ENCODE assay signal across 10 mouse cellular contexts in the genomic region with DNA sequence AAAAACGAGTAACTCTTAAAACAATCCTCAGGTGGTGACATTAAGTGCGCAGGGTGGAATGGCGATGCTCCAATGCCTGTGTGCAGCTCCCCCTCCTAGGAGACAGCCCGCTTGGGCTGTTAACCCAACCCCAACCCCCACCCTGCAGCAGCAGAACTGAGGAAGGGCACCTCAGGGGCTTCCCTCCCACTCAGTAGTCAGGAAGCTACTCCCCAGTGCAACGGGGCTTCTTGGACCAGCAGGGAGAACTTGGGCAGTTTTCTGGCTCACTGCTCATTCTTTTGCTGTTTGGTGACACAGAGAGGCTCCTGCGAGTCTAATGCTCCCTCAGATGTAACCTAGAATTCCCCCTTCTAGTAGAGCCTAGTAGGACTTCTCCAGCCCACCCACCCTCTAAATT. TPM values are rescaled to one million over a fixed set of nuclear protein-coding genes. Genes with fewer than 3 reads are reported as not detected.
DNase-seq lines count a peak whose midpoint lies in the region; ATAC-seq and TF ChIP-seq lines count a peak whose summit lies in the region.
"Had no signal": no experiment of that assay in that cellular context is flagged by ENCODE, and none has a peak within 500 bp of the region (broad histone marks: within the 10 kb centered on the region; RNA-seq: fewer than 3 reads in every experiment).

No protein-coding gene starts in this region.

- intact Hi-C loops in left cerebral cortex, adult 2 months (cut with DNase I), result no loop called here

- no peak for TF ChIP-seq CTCF in left cerebral cortex, adult 2 months (IDR thresholded peaks at IDR 0.05)

- peak; percentile 52 for ATAC-seq in kidney, embryonic 15.5 days (replicated peaks; ENCODE audit: low FRiP score)
- 0 out of 2 replicates have a peak, but pooled peaks have one; percentile 12 for ATAC-seq in embryonic facial prominence, embryonic 12.5 days (ENCODE audit: insufficient number of reproducible peaks, insufficient read depth, low FRiP score, low TSS enrichment)
- ATAC-seq in hindbrain, embryonic 14.5 days (ENCODE audit: low FRiP score), result no peak
- no peak for ATAC-seq in midbrain, embryonic 16.5 days

- H3K4me1 ChIP-seq in kidney, embryonic 15.5 days, result peaks cover 44% of the 10 kb centered on the region
- peaks cover 42% of the 10 kb centered on the region for H3K4me1 ChIP-seq in embryonic facial prominence, embryonic 12.5 days
- H3K4me1 ChIP-seq in hindbrain, embryonic 14.5 days (replicated peaks; ENCODE audit: control insufficient read depth, insufficient read depth, low read length), result peaks cover 31% of the 10 kb centered on the region
- peaks cover 25% of the 10 kb centered on the region for H3K4me1 ChIP-seq in midbrain, embryonic 16.5 days (ENCODE audit: control insufficient read depth, insufficient read depth, low read length)

- DNase-seq in kidney, postnatal 4 days, result no peak
- peak; percentile 27 for DNase-seq in hindbrain, embryonic 14.5 days (ENCODE audit: low spot score)
- DNase-seq in left cerebral cortex, adult 18-20 months (ENCODE audit: low spot score in 2 of 2), result no peak
- DNase-seq in frontal cortex, postnatal 14 days (ENCODE audit: low spot score in 2 of 2), result no peak
- DNase-seq in left cerebral cortex, adult 2 months (ENCODE audit: extremely low spot score in 1 of 2, low spot score in 2 of 2), result no peak
- DNase-seq: kidney, postnatal 25 days had no signal

- H3K27ac ChIP-seq in kidney, embryonic 15.5 days, result peak overlapping the region; percentile 87
- H3K27ac ChIP-seq in embryonic facial prominence, embryonic 12.5 days, result peak overlapping the region; percentile 91
- H3K27ac ChIP-seq in hindbrain, embryonic 14.5 days, result peak overlapping the region; percentile 59
- peak overlapping the region; percentile 61 for H3K27ac ChIP-seq in midbrain, embryonic 16.5 days (ENCODE audit: low read length)
- H3K27ac ChIP-seq in left cerebral cortex, adult 2 months, result no peak overlapping the region

- H3K27me3 ChIP-seq in kidney, embryonic 15.5 days, result peaks cover 41% of the 10 kb centered on the region
- no peaks in the 10 kb centered on the region for H3K27me3 ChIP-seq in embryonic facial prominence, embryonic 12.5 days
- peaks cover 15% of the 10 kb centered on the region for H3K27me3 ChIP-seq in hindbrain, embryonic 14.5 days (ENCODE audit: control insufficient read depth, insufficient read depth, low read length)
- no peaks in the 10 kb centered on the region for H3K27me3 ChIP-seq in midbrain, embryonic 16.5 days (ENCODE audit: control insufficient read depth, insufficient read depth, low read depth, low read length)

- 12% methylated on average over 6 of the region's 6 CpGs for WGBS in kidney, embryonic 15.5 days
- WGBS in embryonic facial prominence, embryonic 12.5 days, result 27% methylated on average over 6 of the region's 6 CpGs
- WGBS in hindbrain, embryonic 14.5 days, result 28% methylated on average over 6 of the region's 6 CpGs
- WGBS in midbrain, embryonic 16.5 days, result 36% methylated on average over 6 of the region's 6 CpGs

- no peaks in the 10 kb centered on the region for H3K9me3 ChIP-seq in kidney, embryonic 15.5 days (replicated peaks)
- H3K9me3 ChIP-seq in embryonic facial prominence, embryonic 12.5 days, result no peaks in the 10 kb centered on the region
- no peaks in the 10 kb centered on the region for H3K9me3 ChIP-seq in hindbrain, embryonic 14.5 days (ENCODE audit: control insufficient read depth, low read length)
- no peaks in the 10 kb centered on the region for H3K9me3 ChIP-seq in midbrain, embryonic 16.5 days (replicated peaks; ENCODE audit: control insufficient read depth, low read length, poor library complexity, severe bottlenecking)
- H3K9me3 ChIP-seq: megakaryocyte, embryonic 14.5 days had no signal

- H3K36me3 ChIP-seq in kidney, embryonic 15.5 days, result no peaks in the 10 kb centered on the region
- H3K36me3 ChIP-seq in embryonic facial prominence, embryonic 12.5 days, result no peaks in the 10 kb centered on the region
- H3K36me3 ChIP-seq in hindbrain, embryonic 14.5 days (replicated peaks; ENCODE audit: control insufficient read depth, insufficient read depth), result no peaks in the 10 kb centered on the region
- H3K36me3 ChIP-seq in midbrain, embryonic 16.5 days (ENCODE audit: control insufficient read depth, insufficient read depth, low read length), result no peaks in the 10 kb centered on the region

- H3K4me3 ChIP-seq in kidney, embryonic 15.5 days (replicated peaks), result peak overlapping the region; percentile 18; the same call in 1 of the 2 replicates
- H3K4me3 ChIP-seq in embryonic facial prominence, embryonic 12.5 days, result peak overlapping the region; percentile 10; the same call in 1 of the 2 replicates
- 0 out of 2 replicates have a peak overlapping the region, but pooled peaks have one; percentile 2 for H3K4me3 ChIP-seq in hindbrain, embryonic 14.5 days (replicated peaks; ENCODE audit: low read length)
- H3K4me3 ChIP-seq in midbrain, embryonic 16.5 days (ENCODE audit: low read depth, low read length), result no peak overlapping the region
- no peak overlapping the region for H3K4me3 ChIP-seq in left cerebral cortex, adult 2 months
- H3K4me3 ChIP-seq: megakaryocyte, embryonic 14.5 days had no signal

- H3K9ac ChIP-seq in kidney, embryonic 15.5 days, result no peak overlapping the region
- H3K9ac ChIP-seq in embryonic facial prominence, embryonic 12.5 days, result no peak overlapping the region; the same call in 1 of the 2 replicates
- H3K9ac ChIP-seq in hindbrain, embryonic 14.5 days, result 0 out of 2 replicates have a peak overlapping the region, but pooled peaks have one; percentile 18
- peak overlapping the region; percentile 52 for H3K9ac ChIP-seq in midbrain, embryonic 16.5 days (ENCODE audit: low read depth, low read length)

- peak overlapping the region; percentile 58 for H3K4me2 ChIP-seq in kidney, embryonic 15.5 days
- H3K4me2 ChIP-seq in embryonic facial prominence, embryonic 12.5 days (replicated peaks), result peak overlapping the region; percentile 47
- H3K4me2 ChIP-seq in hindbrain, embryonic 14.5 days (replicated peaks), result peak overlapping the region; percentile 33
- H3K4me2 ChIP-seq in midbrain, embryonic 16.5 days (ENCODE audit: low read length), result peak overlapping the region; percentile 57

RNA-seq across cellular contexts. Expression of a gene that starts 19.7 kb away (rescaled TPM):
- 8.4 and 9.3 TPM in 2 replicates for polyA plus RNA-seq in kidney, embryonic 15.5 days (2015; fragmentation: Nextera tagmentation; extraction: Ambion mirVana)
- polyA plus RNA-seq in embryonic facial prominence, embryonic 12.5 days (2016; fragmentation: Nextera tagmentation; extraction: Ambion mirVana), result 13.9 and 15.1 TPM in 2 replicates
- polyA plus RNA-seq in hindbrain, embryonic 14.5 days (2014; fragmentation: Nextera tagmentation; extraction: Ambion mirVana), result 14.0 TPM in 2 replicates
- 13.0 and 13.6 TPM in 2 replicates for polyA plus RNA-seq in midbrain, embryonic 16.5 days (2015; fragmentation: Nextera tagmentation; extraction: Ambion mirVana)
- total RNA-seq in left cerebral cortex, adult 18-20 months (2021), result 100 to 1,000 TPM; 233 to 245 TPM
- 100 to 1,000 TPM; 231 to 245 TPM for total RNA-seq in left cerebral cortex, adult 2 months (2021)

Comparison
In these comparisons a context has a peak if more than half of its experiments do, and no peak if none do; other contexts are left out.
1. ATAC-seq: peak in kidney, embryonic 15.5 days (single experiment) and embryonic facial prominence, embryonic 12.5 days (single experiment); none in hindbrain, embryonic 14.5 days (single experiment) and midbrain, embryonic 16.5 days (single experiment).
2. H3K4me3 ChIP-seq: peak in kidney, embryonic 15.5 days (single experiment), embryonic facial prominence, embryonic 12.5 days (single experiment) and hindbrain, embryonic 14.5 days (single experiment); none in midbrain, embryonic 16.5 days (single experiment) and left cerebral cortex, adult 2 months (single experiment).
3. H3K9ac ChIP-seq: peak in hindbrain, embryonic 14.5 days (single experiment) and midbrain, embryonic 16.5 days (single experiment); none in kidney, embryonic 15.5 days (single experiment) and embryonic facial prominence, embryonic 12.5 days (single experiment).
4. Peak in every context shown above with its lines, with median percentiles within 50 percentile points of each other: H3K4me2 ChIP-seq.